Mouse (Mus musculus): Measurements from ENCODE around the gene Zdhhc12. TPM values are rescaled to one million over a fixed set of nuclear protein-coding genes. Genes with fewer than 3 reads are reported as not detected.
A peak's percentile ranks its signal among the peaks of the same experiment; 100 is the strongest.
"Not testable (repeated sequence)": the region's sequence is repeated elsewhere in the genome, so short reads cannot be mapped to it uniquely, and the experiment has no call there.

Gene Zdhhc12
- polyA plus RNA-seq (2015; fragmentation: Nextera tagmentation; extraction: Ambion mirVana), result 21.1 and 21.6 TPM in 2 replicates

DNA sequence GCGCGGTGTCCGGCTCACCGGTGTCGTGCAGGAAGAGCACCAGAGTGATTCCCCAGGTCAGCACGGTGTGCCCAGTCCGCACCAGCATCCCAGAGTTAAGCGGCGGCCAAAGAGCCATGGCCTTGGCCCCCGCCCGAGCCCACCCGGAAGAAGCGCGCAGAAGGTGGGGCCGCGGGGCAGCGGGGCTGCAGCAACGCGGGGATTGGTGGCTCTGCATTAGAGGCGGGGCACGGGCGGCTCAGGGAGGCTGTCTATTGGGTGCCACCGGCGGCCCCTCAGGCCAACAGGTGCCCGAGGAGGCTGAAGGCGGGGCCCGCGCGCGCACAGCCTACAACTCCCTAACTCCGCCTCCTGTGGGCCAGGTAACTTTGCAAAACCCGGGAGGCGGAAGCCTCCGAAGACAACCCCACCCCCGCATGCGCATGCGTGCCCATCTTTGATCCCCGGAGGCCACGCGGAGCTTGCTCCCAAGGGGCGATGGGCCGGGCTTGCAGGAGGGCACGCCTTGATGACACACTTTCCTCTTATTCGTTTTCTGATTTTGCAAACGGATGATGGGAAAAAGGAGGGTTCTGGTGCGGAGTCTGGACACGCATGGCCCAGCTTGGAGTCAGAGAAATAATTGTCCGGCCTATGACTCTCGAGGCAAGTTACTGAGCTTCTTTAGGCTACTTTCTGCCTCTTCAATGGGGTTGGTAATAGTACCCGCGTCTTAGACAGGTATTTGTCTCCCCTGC is at the start of gene Zdhhc12:
TSS of gene Zdhhc12 (minus strand) at position 178 of the 737 bp plus-strand sequence.
- peaks cover 23% of the 10 kb centered on the region for H3K4me1 ChIP-seq
- peak within 1 kb of the TSS; percentile 69 for H3K4me3 ChIP-seq
- no peaks in the 10 kb centered on the region for H3K27me3 ChIP-seq
- peak; percentile 94 for ATAC-seq (ENCODE audit: insufficient number of reproducible peaks, low FRiP score, low TSS enrichment, low read depth)
- H3K4me2 ChIP-seq, result peak within 1 kb of the TSS; percentile 77
- no peaks in the 10 kb centered on the region for H3K9me3 ChIP-seq
- H3K9ac ChIP-seq, result peak within 1 kb of the TSS; percentile 57
- peaks cover 38% of the 10 kb centered on the region for H3K36me3 ChIP-seq
- H3K27ac ChIP-seq, result peak within 1 kb of the TSS; percentile 82
- under 1% methylated on average over 50 of the region's 51 CpGs for WGBS

DNA sequence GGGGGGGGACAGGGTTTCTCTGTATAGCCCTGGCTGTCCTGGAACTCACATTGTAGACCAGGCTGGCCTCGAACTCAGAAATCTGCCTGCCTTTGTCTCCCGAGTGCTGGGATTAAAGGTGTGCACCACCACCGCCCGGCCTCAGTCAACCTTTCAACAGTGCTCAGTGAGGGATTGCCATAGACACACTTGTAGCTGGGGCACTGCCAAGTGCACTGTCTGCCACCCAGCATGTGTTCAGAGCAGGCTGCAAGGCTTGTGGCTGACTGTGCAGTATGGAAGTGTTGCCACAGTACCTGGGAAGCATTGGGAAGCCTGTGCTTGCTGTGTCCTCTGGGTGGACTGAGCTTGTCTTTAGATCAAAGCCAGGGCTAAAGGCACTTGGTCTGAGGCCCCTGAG is 46.6 kb upstream of the Zdhhc12 start:
- H3K9me3 ChIP-seq; H3K27me3 ChIP-seq; H3K4me2 ChIP-seq; H3K4me3 ChIP-seq; H3K4me1 ChIP-seq; H3K9ac ChIP-seq; ATAC-seq (ENCODE audit: insufficient number of reproducible peaks, low FRiP score, low TSS enrichment, low read depth); H3K27ac ChIP-seq: not testable (repeated sequence)
- peaks cover 88% of the 10 kb centered on the region for H3K36me3 ChIP-seq
- 94% methylated on average over 4 of the region's 4 CpGs for WGBS

DNA sequence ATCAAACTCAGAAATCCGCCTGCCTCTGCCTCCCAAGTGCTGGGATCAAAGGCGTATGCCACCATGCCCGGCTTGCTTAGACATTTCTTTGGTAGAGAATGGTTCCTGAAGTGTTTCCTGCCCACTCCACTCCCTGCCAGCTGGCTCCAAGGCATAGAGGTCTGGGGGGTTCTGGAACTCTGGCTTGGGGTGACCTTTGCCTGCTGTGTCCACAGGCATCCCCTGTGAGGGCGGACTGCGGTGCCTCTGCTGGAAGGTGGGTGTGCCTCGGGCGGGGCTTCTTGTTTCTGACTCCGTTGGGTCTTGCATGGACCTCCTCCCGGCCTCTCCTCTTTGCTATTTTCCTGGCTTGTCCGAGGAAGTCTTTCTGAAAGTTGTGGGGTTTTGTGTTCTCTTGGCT is 43.0 kb upstream of the Zdhhc12 start:
- Histone ChIP-seq H3K36me3 (peaks cover 53% of the 10 kb centered on the region), H3K27ac (no peak overlapping the region), H3K4me2 (no peak overlapping the region), H3K9ac (no peak overlapping the region), H3K4me3 (no peak overlapping the region), H3K4me1 (peaks cover 26% of the 10 kb centered on the region), H3K9me3 (no peaks in the 10 kb centered on the region), H3K27me3 (no peaks in the 10 kb centered on the region)
- ATAC-seq (ENCODE audit: insufficient number of reproducible peaks, low FRiP score, low TSS enrichment, low read depth), result no peak
- 84% methylated on average over 10 of the region's 10 CpGs for WGBS

- Histone ChIP-seq H3K9me3 (no peaks in the 10 kb centered on the region), H3K36me3 (peaks cover 39% of the 10 kb centered on the region), H3K9ac (peak overlapping the region; percentile 86; the same call in 1 of the 2 replicates), H3K4me3 (peak overlapping the region; percentile 94), H3K27ac (0 out of 2 replicates have a peak overlapping the region, but pooled peaks have one; percentile 88), H3K27me3 (no peaks in the 10 kb centered on the region), H3K4me1 (peaks cover 26% of the 10 kb centered on the region), H3K4me2 (peak overlapping the region; percentile 80)
- ATAC-seq (ENCODE audit: insufficient number of reproducible peaks, low FRiP score, low TSS enrichment, low read depth), result no peak
- 62% methylated on average over 10 of the region's 10 CpGs for WGBS
These were observed 41.6 kb upstream of the Zdhhc12 start for GRCm38 (mm10) chr2:30134928-30135620.

DNA sequence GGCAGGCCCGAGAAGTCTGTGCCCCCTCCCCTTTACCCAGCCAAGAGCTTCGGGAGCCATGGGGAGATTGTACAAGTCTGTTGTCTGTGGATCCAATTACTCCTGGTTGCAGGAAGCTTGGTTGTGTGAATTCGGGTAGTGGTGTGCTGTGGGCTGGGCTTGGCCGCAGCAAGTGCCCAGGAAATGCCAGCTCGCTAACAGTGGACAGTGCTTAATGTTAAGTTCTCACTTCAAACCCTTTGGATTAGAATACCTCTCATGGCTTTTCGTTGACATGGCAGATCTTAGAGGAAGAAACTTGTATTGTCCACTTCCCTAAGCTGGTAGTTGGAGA is 40.9 kb upstream of the Zdhhc12 start:
- Histone ChIP-seq H3K27ac (peak overlapping the region; percentile 88), H3K9ac (peak overlapping the region; percentile 86), H3K9me3 (no peaks in the 10 kb centered on the region), H3K4me2 (peak overlapping the region; percentile 80), H3K4me3 (peak overlapping the region; percentile 94), H3K4me1 (peaks cover 26% of the 10 kb centered on the region), H3K36me3 (peaks cover 37% of the 10 kb centered on the region), H3K27me3 (no peaks in the 10 kb centered on the region)
- ATAC-seq (ENCODE audit: insufficient number of reproducible peaks, low FRiP score, low TSS enrichment, low read depth), result no peak
- WGBS, result 24% methylated on average over 6 of the region's 6 CpGs

DNA sequence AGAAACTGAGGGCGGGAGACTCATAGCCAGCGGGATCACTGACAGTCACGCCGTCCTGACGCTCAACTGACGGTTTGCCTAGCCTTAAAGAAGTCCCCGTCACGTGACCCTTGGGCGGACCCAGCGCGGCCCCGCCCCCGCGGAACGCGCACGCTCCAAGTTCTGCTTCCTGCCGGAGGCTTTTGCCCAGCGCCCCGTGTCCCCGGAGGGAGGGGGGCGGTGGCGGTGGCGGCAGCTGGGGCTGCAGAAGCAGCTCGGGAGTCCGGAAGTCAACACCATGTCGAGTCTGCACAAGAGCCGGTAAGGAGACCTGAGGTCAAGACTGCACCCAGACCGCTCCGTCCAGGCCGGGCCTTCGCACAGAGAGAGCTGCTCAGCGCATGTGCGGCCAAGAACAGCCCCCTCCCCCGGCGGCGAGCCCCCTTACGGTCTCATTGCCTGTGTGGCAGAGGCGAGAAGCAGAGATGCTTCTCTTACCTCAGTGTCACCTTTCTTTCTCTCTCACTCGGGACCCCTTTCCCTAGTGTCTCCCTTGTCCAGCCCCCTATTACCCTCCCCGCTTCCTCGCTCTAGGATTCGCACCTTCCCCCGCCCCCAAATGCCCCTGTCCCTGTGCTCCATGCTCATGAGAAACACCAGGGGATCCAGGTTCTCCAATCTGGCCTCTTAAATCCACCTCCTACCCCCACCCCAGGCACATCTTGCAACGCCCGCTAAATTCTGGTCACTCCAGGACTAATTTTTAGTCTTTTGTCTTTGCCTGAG is 40.3 kb upstream of the Zdhhc12 start, which contains the start of gene Tbc1d13:
TSS of gene Tbc1d13 (plus strand) at position 134 of the 765 bp plus-strand sequence.
- Histone ChIP-seq H3K9ac (peak within 1 kb of the TSS; percentile 86), H3K36me3 (peaks cover 34% of the 10 kb centered on the region), H3K4me1 (peaks cover 26% of the 10 kb centered on the region), H3K4me3 (peak within 1 kb of the TSS; percentile 94), H3K27me3 (no peaks in the 10 kb centered on the region), H3K4me2 (peak within 1 kb of the TSS; percentile 80), H3K9me3 (no peaks in the 10 kb centered on the region), H3K27ac (peak within 1 kb of the TSS; percentile 88)
- under 1% methylated on average over 46 of the region's 46 CpGs for WGBS
- ATAC-seq (ENCODE audit: insufficient number of reproducible peaks, low FRiP score, low TSS enrichment, low read depth), result peak; percentile 91

DNA sequence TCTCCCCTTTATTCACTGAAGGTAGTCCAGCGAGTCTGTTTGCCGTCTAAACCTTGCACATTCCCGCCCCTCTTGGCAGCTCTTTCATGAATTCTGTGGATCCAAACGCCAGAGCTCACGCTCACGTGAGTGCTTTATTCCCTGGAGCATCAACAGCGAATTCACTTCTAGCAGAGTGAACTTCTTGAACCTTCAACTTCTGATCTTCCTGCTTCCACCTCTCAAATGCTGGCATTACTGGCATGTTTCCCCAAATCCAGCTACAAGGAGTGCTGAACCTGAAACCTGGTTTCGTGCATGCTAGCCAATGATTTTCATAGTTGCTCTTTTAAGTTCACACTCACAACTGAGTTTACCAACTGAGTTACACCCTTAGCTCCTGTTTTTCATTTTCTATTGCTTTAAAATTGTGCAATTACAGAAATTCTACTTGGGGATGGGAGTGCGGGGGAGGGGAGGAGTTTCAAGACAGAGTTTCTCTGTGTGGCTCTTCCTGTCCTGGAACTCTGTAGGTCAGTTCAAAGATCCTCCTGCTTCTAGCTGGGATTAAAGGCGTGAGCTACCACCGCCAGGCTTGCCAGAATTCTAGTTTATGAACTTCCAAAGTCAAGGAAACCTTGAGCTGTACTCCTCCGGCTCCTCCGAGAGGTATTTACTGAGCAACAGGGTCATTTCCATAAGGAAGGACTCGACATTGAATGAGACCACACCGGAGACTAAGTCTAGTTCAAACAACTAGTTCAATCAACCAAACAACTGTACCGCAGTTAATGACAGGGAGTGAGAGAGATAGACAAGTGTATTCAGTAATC is 39.6 kb upstream of the Zdhhc12 start:
- 11% methylated on average over 16 of the region's 16 CpGs for WGBS

DNA sequence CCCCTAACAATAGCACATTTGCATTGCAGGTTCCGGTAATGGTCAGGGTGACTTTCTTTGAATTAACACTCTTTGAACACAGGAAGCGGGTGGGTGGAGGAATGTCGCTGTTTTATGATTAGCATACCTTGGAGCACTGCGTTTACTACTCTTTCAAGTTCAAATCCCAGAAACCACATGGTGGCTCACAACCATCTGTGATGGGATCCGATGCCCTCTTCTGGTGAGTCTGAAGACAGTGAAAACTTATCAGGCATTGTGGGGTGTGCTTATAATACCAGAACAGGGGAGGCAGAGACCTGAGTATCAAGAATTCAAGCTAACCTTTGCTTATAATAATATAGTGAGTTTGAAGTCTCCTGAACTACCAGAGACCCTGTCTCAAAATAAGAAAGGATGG is 37.8 kb upstream of the Zdhhc12 start:
- H3K4me1 ChIP-seq, result peaks cover 24% of the 10 kb centered on the region
- H3K4me2 ChIP-seq; H3K9me3 ChIP-seq; H3K27ac ChIP-seq; H3K36me3 ChIP-seq; H3K9ac ChIP-seq; ATAC-seq (ENCODE audit: insufficient number of reproducible peaks, low FRiP score, low TSS enrichment, low read depth); H3K27me3 ChIP-seq; H3K4me3 ChIP-seq: not testable (repeated sequence)
- WGBS, result 47% methylated on average over 5 of the region's 5 CpGs

More for the DNA sequence above, 39.6 kb upstream of the Zdhhc12 start:
- Histone ChIP-seq H3K4me3 (peak overlapping the region; percentile 94), H3K4me2 (peak overlapping the region; percentile 80), H3K27me3 (no peaks in the 10 kb centered on the region), H3K9ac (peak overlapping the region; percentile 86; the same call in 1 of the 2 replicates), H3K4me1 (peaks cover 26% of the 10 kb centered on the region), H3K36me3 (peaks cover 27% of the 10 kb centered on the region), H3K27ac (peak overlapping the region; percentile 88), H3K9me3 (no peaks in the 10 kb centered on the region)
- ATAC-seq (ENCODE audit: insufficient number of reproducible peaks, low FRiP score, low TSS enrichment, low read depth), result peak; percentile 20; the same call in 1 of the 2 replicates

- no peak overlapping the region for H3K4me3 ChIP-seq
- peaks cover 24% of the 10 kb centered on the region for H3K4me1 ChIP-seq
- no peak overlapping the region for H3K4me2 ChIP-seq
- H3K9me3 ChIP-seq, result no peaks in the 10 kb centered on the region
- 87% methylated on average over 4 of the region's 4 CpGs for WGBS
- ATAC-seq (ENCODE audit: insufficient number of reproducible peaks, low FRiP score, low TSS enrichment, low read depth), result no peak
- H3K36me3 ChIP-seq, result no peaks in the 10 kb centered on the region
- no peak overlapping the region for H3K27ac ChIP-seq
- H3K9ac ChIP-seq, result no peak overlapping the region
- no peaks in the 10 kb centered on the region for H3K27me3 ChIP-seq
These were observed 36.7 kb upstream of the Zdhhc12 start for GRCm38 (mm10) chr2:30130156-30130555.

GRCm38 (mm10) chr2:30128789-30129188 is 35.3 kb upstream of the Zdhhc12 start:
- Histone ChIP-seq H3K4me1 (peaks cover 21% of the 10 kb centered on the region), H3K36me3 (no peaks in the 10 kb centered on the region), H3K9ac (no peak overlapping the region), H3K9me3 (no peaks in the 10 kb centered on the region), H3K4me3 (no peak overlapping the region), H3K27ac (no peak overlapping the region), H3K4me2 (no peak overlapping the region), H3K27me3 (no peaks in the 10 kb centered on the region)
- ATAC-seq (ENCODE audit: insufficient number of reproducible peaks, low FRiP score, low TSS enrichment, low read depth), result no peak
- 32% methylated on average over 2 of the region's 2 CpGs for WGBS
